Comparison of ENCODE assay signal across 8 mouse cellular contexts in genomic region chr8:46739003-46739949, GRCm38 (mm10). TPM values are rescaled to one million over a fixed set of nuclear protein-coding genes. Genes with fewer than 3 reads are reported as not detected.
DNase-seq lines count a peak whose midpoint lies in the region; ATAC-seq and TF ChIP-seq lines count a peak whose summit lies in the region.

Irf2 (plus strand) TSS chr8:46739732.

- 0 out of 2 replicates have a peak, but pooled peaks cover 8% of the 10 kb centered on the region for H3K9me3 ChIP-seq in heart, embryonic 13.5 days
- no peaks in the 10 kb centered on the region for H3K9me3 ChIP-seq in kidney, postnatal 0 days (replicated peaks; ENCODE audit: low read length)
- H3K9me3 ChIP-seq in liver, embryonic 13.5 days (replicated peaks) = peaks cover 3% of the 10 kb centered on the region; the same call in 1 of the 2 replicates
- H3K9me3 ChIP-seq in stomach, embryonic 14.5 days (ENCODE audit: control insufficient read depth, low read depth, low read length) = no peaks in the 10 kb centered on the region; the same call in 1 of the 2 replicates

- H3K4me3 ChIP-seq in brown adipose tissue, adult 24 weeks (ENCODE audit: insufficient read depth, low read depth, low read length) = peak within 1 kb of the TSS; percentile 97
- H3K4me3 ChIP-seq in heart, embryonic 13.5 days = peak within 1 kb of the TSS; percentile 96
- peak within 1 kb of the TSS; percentile 96 for H3K4me3 ChIP-seq in kidney, postnatal 0 days (replicated peaks; ENCODE audit: low read depth, low read length)
- peak within 1 kb of the TSS; percentile 95 for H3K4me3 ChIP-seq in liver, embryonic 13.5 days (replicated peaks)
- H3K4me3 ChIP-seq in stomach, embryonic 14.5 days (ENCODE audit: low read depth, low read length) = peak within 1 kb of the TSS; percentile 94

- H3K4me2 ChIP-seq in heart, embryonic 13.5 days = peak within 1 kb of the TSS; percentile 85
- H3K4me2 ChIP-seq in kidney, postnatal 0 days (ENCODE audit: low read length) = peak within 1 kb of the TSS; percentile 78
- peak within 1 kb of the TSS; percentile 93 for H3K4me2 ChIP-seq in liver, embryonic 13.5 days
- peak within 1 kb of the TSS; percentile 87 for H3K4me2 ChIP-seq in stomach, embryonic 14.5 days (replicated peaks; ENCODE audit: low read depth, low read length)

- WGBS in heart, embryonic 13.5 days = under 1% methylated on average over 50 of the region's 51 CpGs
- WGBS in kidney, postnatal 0 days = under 1% methylated on average over 48 of the region's 51 CpGs
- WGBS in liver, embryonic 13.5 days (ENCODE audit: insufficient replicate concordance) = under 1% methylated on average over 51 of the region's 51 CpGs
- WGBS in stomach, embryonic 14.5 days = under 1% methylated on average over 46 of the region's 51 CpGs

- H3K36me3 ChIP-seq in heart, embryonic 13.5 days = 0 out of 2 replicates have a peak, but pooled peaks cover 6% of the 10 kb centered on the region
- no peaks in the 10 kb centered on the region for H3K36me3 ChIP-seq in kidney, postnatal 0 days (ENCODE audit: insufficient read depth, low read length)
- peaks cover 3% of the 10 kb centered on the region for H3K36me3 ChIP-seq in liver, embryonic 13.5 days
- H3K36me3 ChIP-seq in stomach, embryonic 14.5 days (ENCODE audit: control insufficient read depth, insufficient read depth, low read length) = no peaks in the 10 kb centered on the region

- H3K27ac ChIP-seq in brown adipose tissue, adult 24 weeks (replicated peaks; ENCODE audit: low read depth, low read length) = peak within 1 kb of the TSS; percentile 92
- peak within 1 kb of the TSS; percentile 96 for H3K27ac ChIP-seq in heart, embryonic 13.5 days (replicated peaks)
- H3K27ac ChIP-seq in kidney, postnatal 0 days = peak within 1 kb of the TSS; percentile 98
- H3K27ac ChIP-seq in liver, embryonic 13.5 days = peak within 1 kb of the TSS; percentile 91
- peak within 1 kb of the TSS; percentile 90 for H3K27ac ChIP-seq in stomach, embryonic 14.5 days (ENCODE audit: low read length)

- ATAC-seq in heart, embryonic 13.5 days (ENCODE audit: extremely low read depth, insufficient number of reproducible peaks, low FRiP score, low TSS enrichment) = peak; percentile 69
- peak; percentile 77 for ATAC-seq in kidney, postnatal 0 days (replicated peaks; ENCODE audit: low FRiP score, low read depth)
- peak; percentile 82 for ATAC-seq in liver, embryonic 13.5 days (ENCODE audit: low read depth)
- ATAC-seq in stomach, embryonic 14.5 days (ENCODE audit: insufficient number of reproducible peaks, insufficient read depth, low FRiP score, low read depth) = peak; percentile 85

- H3K4me1 ChIP-seq in brown adipose tissue, adult 24 weeks (ENCODE audit: control insufficient read depth, insufficient read depth, insufficient read length, low read length) = peaks cover 21% of the 10 kb centered on the region
- peaks cover 35% of the 10 kb centered on the region for H3K4me1 ChIP-seq in heart, embryonic 13.5 days
- H3K4me1 ChIP-seq in kidney, postnatal 0 days (replicated peaks; ENCODE audit: insufficient read depth, low read length) = peaks cover 18% of the 10 kb centered on the region; the same call in 1 of the 2 replicates
- H3K4me1 ChIP-seq in liver, embryonic 13.5 days (replicated peaks) = peaks cover 49% of the 10 kb centered on the region
- peaks cover 18% of the 10 kb centered on the region for H3K4me1 ChIP-seq in stomach, embryonic 14.5 days (ENCODE audit: control insufficient read depth, insufficient read depth, low read length)

- TF ChIP-seq CTCF in kidney, postnatal 0 days (IDR thresholded peaks at IDR 0.05; ENCODE audit: low read depth) = peak; percentile 33; the same call in 1 of the 2 replicates

- H3K27me3 ChIP-seq in heart, embryonic 13.5 days (replicated peaks) = no peaks in the 10 kb centered on the region
- H3K27me3 ChIP-seq in kidney, postnatal 0 days (ENCODE audit: insufficient read depth, low read length) = no peaks in the 10 kb centered on the region
- H3K27me3 ChIP-seq in liver, embryonic 13.5 days = no peaks in the 10 kb centered on the region
- no peaks in the 10 kb centered on the region for H3K27me3 ChIP-seq in stomach, embryonic 14.5 days (ENCODE audit: control insufficient read depth, insufficient read depth, low read length)

- peak; percentile 90 to 91 for DNase-seq in CD8-positive naive resting alpha-beta T cell, adult 2 months (ENCODE audit: low read depth in 2 of 2, low spot score in 2 of 2)
- peak; percentile 34 for DNase-seq in fat pad, adult 2 months (ENCODE audit: extremely low read depth, low read depth, low spot score)
- DNase-seq in kidney, postnatal 0 days (ENCODE audit: low spot score) = peak; percentile 96
- peak; percentile 81 for DNase-seq in liver, embryonic 13.5 days
- peak; percentile 92 to 94 for DNase-seq in natural killer cell, adult 2 months (ENCODE audit: low spot score in 2 of 2)

- peak within 1 kb of the TSS; percentile 99 for H3K9ac ChIP-seq in heart, embryonic 13.5 days
- H3K9ac ChIP-seq in kidney, postnatal 0 days (ENCODE audit: low read depth, low read length) = peak within 1 kb of the TSS; percentile 99
- H3K9ac ChIP-seq in liver, embryonic 13.5 days = peak within 1 kb of the TSS; percentile 95
- H3K9ac ChIP-seq in stomach, embryonic 14.5 days (replicated peaks; ENCODE audit: low read depth, low read length) = peak within 1 kb of the TSS; percentile 98

RNA-seq across cellular contexts. Expression of gene Irf2, which starts in this region (rescaled TPM):
- polyA plus RNA-seq in brown adipose tissue, adult 24 weeks (2012; ENCODE audit: insufficient read depth, insufficient read length, missing spikeins) = 23.4 and 32.7 TPM in 2 replicates
- polyA plus RNA-seq in heart, embryonic 13.5 days (2015; fragmentation: Nextera tagmentation; extraction: Ambion mirVana) = 10.8 and 14.0 TPM in 2 replicates
- 28.1 and 30.6 TPM in 2 replicates for polyA plus RNA-seq in kidney, postnatal 0 days (2015; fragmentation: Nextera tagmentation; extraction: Ambion mirVana)
- 11.1 and 15.9 TPM in 2 replicates for polyA plus RNA-seq in liver, embryonic 13.5 days (2015; fragmentation: Nextera tagmentation; extraction: Ambion mirVana)
- polyA plus RNA-seq in stomach, embryonic 14.5 days (2014; fragmentation: Nextera tagmentation; extraction: Ambion mirVana) = 23.2 and 24.7 TPM in 2 replicates

Comparison
In these comparisons a context has a peak if more than half of its experiments do, and no peak if none do; other contexts are left out.
1. Peak in every context shown above with its lines: DNase-seq, ATAC-seq, H3K4me3 ChIP-seq and H3K27ac ChIP-seq.
2. DNase-seq: peak in every context shown above with its lines; median percentile 96 in kidney, postnatal 0 days; 93 in natural killer cell, adult 2 months; 90 in CD8-positive naive resting alpha-beta T cell, adult 2 months; 81 in liver, embryonic 13.5 days; 34 in fat pad, adult 2 months.